Mouse (Mus musculus) MEL (cell line): Measurements from ENCODE around the gene Ranbp17.

Source experiments
- E2F4 ChIP-seq: IDR thresholded peaks from 2 replicates; pipeline ENCODE4 v1.6.1; 2011; ENCODE audit warnings: low read depth, low read length, improper control_type of control experiment, borderline replicate concordance
- HCFC1 ChIP-seq: IDR thresholded peaks from 2 replicates; pipeline ENCODE4 v1.6.1; 2012; ENCODE audit warnings: low read depth, mild to moderate bottlenecking, inconsistent platforms, low read length, improper control_type of control experiment, moderate library complexity
- POLR2A ChIP-seq, 2 experiments: IDR thresholded peaks; 2 replicates each; pipeline ENCODE4 v1.6.1; 2011 to 2012; ENCODE audit warnings: low read length in 2 of 2, mild to moderate bottlenecking in 2 of 2, control low read depth in 1 of 2, improper control_type of control experiment in 1 of 2, low read depth in 1 of 2, moderate library complexity in 1 of 2; ENCODE audit not compliant: control insufficient read depth in 1 of 2, insufficient read depth in 1 of 2, poor library complexity in 1 of 2
- SMC3 ChIP-seq: IDR thresholded peaks from 2 replicates; pipeline ENCODE4 v1.6.1; 2011; ENCODE audit warnings: low read depth, low read length, improper control_type of control experiment
- TAL1 ChIP-seq: IDR thresholded peaks from 2 replicates; pipeline ENCODE4 v1.6.1; 2012; ENCODE audit warnings: mild to moderate bottlenecking, inconsistent platforms, low read length, moderate library complexity, mixed read lengths
- USF1 ChIP-seq: IDR thresholded peaks from 2 replicates; pipeline ENCODE4 v1.6.1; 2014; ENCODE audit warnings: low read depth, mild to moderate bottlenecking, inconsistent platforms, low read length, improper control_type of control experiment, moderate library complexity
- ZC3H11A ChIP-seq: IDR thresholded peaks from 2 replicates; pipeline ENCODE4 v1.6.1; 2012; ENCODE audit warnings: low read depth, mild to moderate bottlenecking, inconsistent platforms, low read length, improper control_type of control experiment

GRCm38 (mm10) chr11:33294063-33294462 is 219.5 kb downstream of the Ranbp17 start:
- TF ChIP-seq E2F4 (no peak), HCFC1 (no peak), USF1 (no peak), ZC3H11A (no peak), SMC3 (no peak), POLR2A (IDR thresholded peaks at IDR 0.05; ENCODE audit: control insufficient read depth in 1 of 2, insufficient read depth in 1 of 2, low read depth in 1 of 2, low read length in 2 of 2, poor library complexity in 1 of 2) (no peak), TAL1 (no peak)
